1 mouse cellular context compared by ENCODE assay signal in the genomic region with DNA sequence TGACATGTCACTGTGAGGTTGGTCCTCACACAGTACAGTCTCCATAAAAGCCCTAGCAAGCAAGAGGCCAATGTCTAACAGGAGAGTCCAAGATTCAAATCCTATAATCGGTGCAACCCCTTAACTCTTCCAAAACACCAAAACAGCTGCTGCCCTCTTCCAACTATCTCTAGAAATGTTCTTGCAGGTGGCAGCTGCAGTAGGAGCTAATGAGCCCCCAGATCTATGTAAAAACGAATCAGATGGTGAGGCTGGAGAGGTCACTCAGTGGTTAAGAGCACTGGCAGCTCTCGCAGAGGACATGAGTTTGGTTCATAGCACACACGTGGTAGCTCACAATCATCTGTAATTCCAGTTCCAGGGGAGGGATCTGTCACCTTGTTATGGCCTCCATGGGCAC.
A peak's percentile ranks its signal among the peaks of the same experiment; 100 is the strongest.
TF ChIP-seq lines count a peak whose summit lies in the region.

No protein-coding gene starts in this region.

TF ChIP-seq in CH12.LX, 34 proteins besides CTCF, POLR2A, EP300 and RAD21 (continued from another document):
- TF ChIP-seq NRF1 (IDR thresholded peaks at IDR 0.05; ENCODE audit: low read depth, low read length) (no peak), ZC3H11A (IDR thresholded peaks at IDR 0.05; ENCODE audit: low read depth, low read length) (no peak), ETS1 (conservative IDR thresholded peaks at IDR 0.05; ENCODE audit: low read depth, low read length) (no peak), MXI1 (IDR thresholded peaks at IDR 0.05; ENCODE audit: low read depth, low read length) (no peak), ZMIZ1 (IDR thresholded peaks at IDR 0.05; ENCODE audit: low read depth, low read length) (0 out of 2 replicates have a peak, but pooled peaks have one; percentile 20), KAT2A (IDR thresholded peaks at IDR 0.05; ENCODE audit: insufficient replicate concordance, low read length) (no peak), UBTF (IDR thresholded peaks at IDR 0.05; ENCODE audit: low read depth, low read length) (no peak), JUND (conservative IDR thresholded peaks at IDR 0.05; ENCODE audit: low read depth, low read length) (no peak), TBP (conservative IDR thresholded peaks at IDR 0.05; ENCODE audit: low read depth, low read length) (no peak), GABPA (IDR thresholded peaks at IDR 0.05; ENCODE audit: insufficient replicate concordance, low read depth, low read length) (no peak), PAX5 (IDR thresholded peaks at IDR 0.05; ENCODE audit: low read length) (no peak), HCFC1 (IDR thresholded peaks at IDR 0.05; ENCODE audit: low read depth, low read length) (no peak), MYC (IDR thresholded peaks at IDR 0.05; ENCODE audit: low read depth, low read length) (0 out of 2 replicates have a peak, but pooled peaks have one; percentile 19)
